Mouse (Mus musculus): ENCODE measurements around the gene Prelid3b.

DNA sequence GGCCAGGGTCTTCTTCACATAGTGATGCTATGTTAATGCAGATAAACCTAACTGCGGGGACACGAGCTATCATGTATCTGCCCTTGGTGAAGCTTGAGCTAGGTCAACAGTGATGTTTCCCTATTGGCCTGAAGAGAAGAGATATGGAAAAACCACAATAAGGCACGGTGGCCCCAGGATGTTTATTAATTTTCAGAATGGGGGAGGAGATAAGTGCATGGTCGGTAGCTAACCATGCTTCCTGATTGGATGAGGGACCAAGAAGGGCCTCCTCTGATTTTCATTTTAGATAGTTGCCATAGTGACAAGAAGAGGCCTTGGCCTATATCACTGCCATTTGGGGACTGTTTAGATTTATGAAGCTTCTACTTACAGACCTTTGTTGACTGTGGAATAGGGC lies 2.5 kb downstream of the Prelid3b start:
- TF ChIP-seq CTCF (conservative IDR thresholded peaks at IDR 0.05; ENCODE audit: insufficient read depth, insufficient read length, low read depth, low read length) (no peak), POLR2A (IDR thresholded peaks at IDR 0.05; ENCODE audit: low read depth, low read length) (no peak)
